8 mouse cellular contexts compared by ENCODE assay signal in the genomic region with DNA sequence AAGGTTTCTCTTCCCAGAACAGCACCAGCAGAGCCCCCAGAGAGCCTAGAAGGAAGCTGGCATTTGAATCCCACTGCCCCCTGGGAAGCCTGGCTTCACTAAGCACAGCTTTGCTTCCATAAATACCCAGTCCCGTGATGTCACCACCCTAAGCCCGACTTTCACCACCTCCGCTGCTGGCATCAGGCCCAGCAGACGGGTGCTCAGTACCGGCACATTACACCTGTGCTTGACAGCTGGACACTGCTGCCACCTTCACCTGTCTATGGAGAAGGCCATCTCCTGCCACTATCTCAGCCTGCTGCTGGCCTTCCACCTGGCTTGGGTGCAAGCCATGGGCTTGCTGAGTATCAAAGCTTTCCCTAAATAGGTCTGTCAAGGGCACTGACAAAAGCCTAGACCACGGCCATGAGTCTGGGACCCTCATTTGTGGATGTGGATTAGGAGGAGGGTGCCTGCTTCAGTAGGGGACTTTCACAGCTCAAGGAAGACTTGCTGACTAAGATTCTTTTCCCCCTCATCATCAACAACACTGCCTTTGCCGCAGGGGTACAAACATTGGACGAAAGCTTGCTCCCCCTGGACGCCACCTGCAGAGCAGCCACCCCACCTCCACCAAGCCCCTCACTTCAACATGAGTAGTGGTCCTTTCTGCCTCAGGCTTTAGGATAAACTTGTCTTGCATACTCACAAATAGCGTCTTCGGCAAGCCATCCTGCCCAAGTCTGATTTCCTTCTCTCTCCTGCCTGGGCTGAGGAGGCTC.
DNase-seq lines count a peak whose midpoint lies in the region; ATAC-seq lines count a peak whose summit lies in the region.

No protein-coding gene starts in this region.

- DNase-seq in right cerebral cortex, adult 18-20 months: peak; percentile 72
- no peak for DNase-seq in right cerebral cortex, postnatal 36 days (ENCODE audit: low spot score in 2 of 2)
- no peak for DNase-seq in adrenal gland, postnatal 25 days
- DNase-seq in liver, embryonic 11.5 days (ENCODE audit: low spot score): no peak
- DNase-seq in urinary bladder, postnatal 36 days (ENCODE audit: low spot score in 2 of 2): no peak

- H3K36me3 ChIP-seq in hindbrain, embryonic 16.5 days (ENCODE audit: control insufficient read depth, insufficient read depth, low read length): no peaks in the 10 kb centered on the region
- no peaks in the 10 kb centered on the region for H3K36me3 ChIP-seq in neural tube, embryonic 15.5 days
- H3K36me3 ChIP-seq in liver, embryonic 11.5 days (ENCODE audit: control insufficient read depth, insufficient read depth, low read length): no peaks in the 10 kb centered on the region

- ATAC-seq in frontal cortex, adult (ENCODE audit: low TSS enrichment): 0 out of 2 replicates have a peak, but pooled peaks have one; percentile 1
- ATAC-seq in hindbrain, embryonic 16.5 days: 0 out of 2 replicates have a peak, but pooled peaks have one; percentile 0
- 0 out of 2 replicates have a peak, but pooled peaks have one; percentile 5 for ATAC-seq in neural tube, embryonic 15.5 days (ENCODE audit: low FRiP score)
- ATAC-seq in liver, embryonic 11.5 days (replicated peaks; ENCODE audit: low FRiP score): no peak

- WGBS in hindbrain, embryonic 16.5 days: 41% methylated on average over 11 of the region's 11 CpGs
- WGBS in neural tube, embryonic 15.5 days: 47% methylated on average over 11 of the region's 11 CpGs
- 69% methylated on average over 11 of the region's 11 CpGs for WGBS in liver, embryonic 11.5 days

- peak overlapping the region; percentile 48 for H3K4me3 ChIP-seq in hindbrain, embryonic 16.5 days (ENCODE audit: low read length)
- peak overlapping the region; percentile 45 for H3K4me3 ChIP-seq in neural tube, embryonic 15.5 days (replicated peaks)
- no peak overlapping the region for H3K4me3 ChIP-seq in liver, embryonic 11.5 days (ENCODE audit: low read depth, low read length)

- H3K9me3 ChIP-seq in hindbrain, embryonic 16.5 days (ENCODE audit: control insufficient read depth, low read length): no peaks in the 10 kb centered on the region
- no peaks in the 10 kb centered on the region for H3K9me3 ChIP-seq in neural tube, embryonic 15.5 days (replicated peaks)
- no peaks in the 10 kb centered on the region for H3K9me3 ChIP-seq in liver, embryonic 11.5 days (ENCODE audit: control insufficient read depth, low read length)

- no peaks in the 10 kb centered on the region for H3K27me3 ChIP-seq in hindbrain, embryonic 16.5 days (replicated peaks; ENCODE audit: control insufficient read depth, insufficient read depth, low read length)
- H3K27me3 ChIP-seq in neural tube, embryonic 15.5 days (replicated peaks): no peaks in the 10 kb centered on the region
- H3K27me3 ChIP-seq in liver, embryonic 11.5 days (replicated peaks; ENCODE audit: control insufficient read depth, insufficient read depth, low read length): peaks cover 14% of the 10 kb centered on the region

- peak overlapping the region; percentile 68 for H3K9ac ChIP-seq in hindbrain, embryonic 16.5 days (ENCODE audit: low read depth, low read length)
- peak overlapping the region; percentile 42 for H3K9ac ChIP-seq in neural tube, embryonic 15.5 days (replicated peaks)
- no peak overlapping the region for H3K9ac ChIP-seq in liver, embryonic 11.5 days (ENCODE audit: low read depth, low read length)

- peak overlapping the region; percentile 78 for H3K27ac ChIP-seq in hindbrain, embryonic 16.5 days (ENCODE audit: low read depth, low read length)
- peak overlapping the region; percentile 68 for H3K27ac ChIP-seq in neural tube, embryonic 15.5 days (replicated peaks)
- no peak overlapping the region for H3K27ac ChIP-seq in liver, embryonic 11.5 days (ENCODE audit: low read depth, low read length)

- peaks cover 43% of the 10 kb centered on the region for H3K4me1 ChIP-seq in hindbrain, embryonic 16.5 days (ENCODE audit: control insufficient read depth, insufficient read depth, low read depth, low read length)
- H3K4me1 ChIP-seq in neural tube, embryonic 15.5 days: peaks cover 52% of the 10 kb centered on the region
- no peaks in the 10 kb centered on the region; the same call in 1 of the 2 replicates for H3K4me1 ChIP-seq in liver, embryonic 11.5 days (replicated peaks; ENCODE audit: control insufficient read depth, insufficient read depth, low read length)

- H3K4me2 ChIP-seq in hindbrain, embryonic 16.5 days (ENCODE audit: low read length): peak overlapping the region; percentile 73
- H3K4me2 ChIP-seq in neural tube, embryonic 15.5 days: peak overlapping the region; percentile 66
- no peak overlapping the region for H3K4me2 ChIP-seq in liver, embryonic 11.5 days
